Mouse (Mus musculus): ENCODE results near the gene S100b.

- no peak for TF ChIP-seq CTCF (IDR thresholded peaks at IDR 0.05; ENCODE audit: control insufficient read depth, insufficient read depth, insufficient replicate concordance, low read depth, low read length)
- TF ChIP-seq POLR2A (IDR thresholded peaks at IDR 0.05; ENCODE audit: control insufficient read depth, low read depth, low read length): no peak
Observed at GRCm38 (mm10) chr10:76261447-76261846, 7.8 kb downstream of the S100b start.
